Comparison of ENCODE assay signal across 8 mouse cellular contexts in genomic region chr1:135670397-135671130, GRCm38 (mm10). TPM values are rescaled to one million over a fixed set of nuclear protein-coding genes. Genes with fewer than 3 reads are reported as not detected.
A peak's percentile ranks its signal among the peaks of the same experiment; 100 is the strongest.
DNase-seq lines count a peak whose midpoint lies in the region; ATAC-seq and TF ChIP-seq lines count a peak whose summit lies in the region.

No protein-coding gene starts in this region.

- peak; percentile 89 for DNase-seq in MN1 (ENCODE audit: low spot score)
- peak; percentile 66 for DNase-seq in cerebellum, adult 9-10 months
- DNase-seq in frontal cortex, adult 2 months (ENCODE audit: extremely low spot score in 1 of 2, low spot score in 1 of 2): peak; percentile 74 to 92
- peak; percentile 91 for DNase-seq in hindbrain, embryonic 11.5 days (ENCODE audit: low spot score)
- peak; percentile 92 to 94 for DNase-seq in layer of hippocampus, postnatal 10 days (ENCODE audit: low spot score in 2 of 2)
- DNase-seq in lung, postnatal 0 days (ENCODE audit: low spot score): peak; percentile 89
- DNase-seq in ovary, postnatal 14 days (ENCODE audit: low spot score): peak; percentile 78
- peak; percentile 75 for DNase-seq in thymus, postnatal 25 days

- no peak overlapping the region for H3K4me2 ChIP-seq in hindbrain, embryonic 11.5 days (replicated peaks; ENCODE audit: low read depth, low read length)
- peak overlapping the region; percentile 36; the same call in 1 of the 2 replicates for H3K4me2 ChIP-seq in lung, postnatal 0 days (replicated peaks; ENCODE audit: low read depth, low read length)

- H3K4me3 ChIP-seq in hindbrain, embryonic 11.5 days (ENCODE audit: low read depth, low read length): no peak overlapping the region
- H3K4me3 ChIP-seq in lung, postnatal 0 days (ENCODE audit: low read depth, low read length): no peak overlapping the region

- TF ChIP-seq EP300 in lung, postnatal 0 days (IDR thresholded peaks at IDR 0.05): no peak

- 0 out of 2 replicates have a peak overlapping the region, but pooled peaks have one; percentile 48 for H3K9ac ChIP-seq in hindbrain, embryonic 11.5 days (ENCODE audit: low read depth, low read length)
- no peak overlapping the region for H3K9ac ChIP-seq in lung, postnatal 0 days (replicated peaks; ENCODE audit: low read depth)

- ATAC-seq in hindbrain, embryonic 11.5 days (ENCODE audit: low FRiP score): peak; percentile 79
- peak; percentile 82 for ATAC-seq in lung, postnatal 0 days

- no peak overlapping the region for H3K27ac ChIP-seq in hindbrain, embryonic 11.5 days (ENCODE audit: low read depth, low read length)
- 0 out of 2 replicates have a peak overlapping the region, but pooled peaks have one; percentile 35 for H3K27ac ChIP-seq in lung, postnatal 0 days (ENCODE audit: low read length)

- peak; percentile 99 for TF ChIP-seq CTCF in lung, postnatal 0 days (IDR thresholded peaks at IDR 0.05)

- no peaks in the 10 kb centered on the region for H3K9me3 ChIP-seq in hindbrain, embryonic 11.5 days (ENCODE audit: control insufficient read depth, low read length)
- H3K9me3 ChIP-seq in lung, postnatal 0 days (ENCODE audit: low read length): no peaks in the 10 kb centered on the region

- H3K27me3 ChIP-seq in hindbrain, embryonic 11.5 days (ENCODE audit: control insufficient read depth, insufficient read depth, low read length): no peaks in the 10 kb centered on the region
- H3K27me3 ChIP-seq in lung, postnatal 0 days (replicated peaks; ENCODE audit: insufficient read depth, low read length): no peaks in the 10 kb centered on the region

- H3K36me3 ChIP-seq in hindbrain, embryonic 11.5 days (ENCODE audit: control insufficient read depth, insufficient read depth, low read length): no peaks in the 10 kb centered on the region
- no peaks in the 10 kb centered on the region for H3K36me3 ChIP-seq in lung, postnatal 0 days (ENCODE audit: insufficient read depth, low read length)

- WGBS in hindbrain, embryonic 11.5 days: 11% methylated on average over 13 of the region's 13 CpGs
- 9% methylated on average over 13 of the region's 13 CpGs for WGBS in lung, postnatal 0 days

- no peaks in the 10 kb centered on the region for H3K4me1 ChIP-seq in hindbrain, embryonic 11.5 days (replicated peaks; ENCODE audit: control insufficient read depth, insufficient read depth, low read length)
- peaks cover 10% of the 10 kb centered on the region for H3K4me1 ChIP-seq in lung, postnatal 0 days (ENCODE audit: insufficient read depth, low read depth, low read length)

RNA-seq across cellular contexts. Expression of gene Csrp1, which starts 49.3 kb away (rescaled TPM):
- 205 and 232 TPM in 2 replicates for polyA plus RNA-seq in frontal cortex, adult 2 months (2012; rRNA removed)
- 42.2 and 42.8 TPM in 2 replicates for polyA plus RNA-seq in hindbrain, embryonic 11.5 days (2014; fragmentation: Nextera tagmentation; extraction: Ambion mirVana)
- 10 to 100 TPM; 82.2 to 91.4 TPM for total RNA-seq in layer of hippocampus, postnatal 10 days (2021)
- 449 and 545 TPM in 2 replicates for polyA plus RNA-seq in lung, postnatal 0 days (2015; fragmentation: Nextera tagmentation; extraction: Ambion mirVana)
